Mouse (Mus musculus) c-Kit-positive CD71-positive TER-119-negative erythroid progenitor cells, embryonic 14.5 days (primary cell): ENCODE measurements at regions not wholly inside any gene's neighbourhood (a gene's known extent, or its start where the extent isn't known, plus 50 kb on each side); places are given as distances from the start of the nearest gene placed in this dataset.

ENCODE experiments used
- DNase-seq: peaks from one replicate; pipeline ENCODE4 v3.0.0-alpha.2; 2013; ENCODE audit warnings: low read depth

GRCm38 (mm10) chr5:116900846-116901245 lies 215.1 kb downstream of the Suds3 start:
- DNase-seq: no peak

DNA sequence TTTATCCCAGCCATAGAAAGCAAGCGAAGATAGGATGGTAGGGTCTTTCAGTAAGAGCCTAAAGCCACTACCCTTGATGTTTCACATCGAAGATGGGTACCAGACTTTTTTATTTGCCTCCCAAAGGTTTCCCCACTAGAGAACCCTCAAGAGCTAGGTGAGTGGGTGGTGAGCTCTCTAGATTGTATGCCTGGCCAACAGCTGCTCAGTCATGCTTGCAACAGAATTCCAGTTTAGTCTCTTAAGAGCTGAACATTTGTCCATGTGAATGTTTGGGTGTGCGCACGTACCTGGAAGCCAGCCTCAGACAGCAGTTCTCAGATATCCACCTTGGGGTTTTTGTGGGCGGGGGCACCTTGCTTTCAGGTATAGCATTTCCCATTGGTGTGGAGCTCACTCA lies 218.5 kb downstream of the Suds3 start:
- no peak for DNase-seq

GRCm38 (mm10) chr5:116895036-116895783 lies 220.7 kb downstream of the Suds3 start:
- DNase-seq: no peak

DNA sequence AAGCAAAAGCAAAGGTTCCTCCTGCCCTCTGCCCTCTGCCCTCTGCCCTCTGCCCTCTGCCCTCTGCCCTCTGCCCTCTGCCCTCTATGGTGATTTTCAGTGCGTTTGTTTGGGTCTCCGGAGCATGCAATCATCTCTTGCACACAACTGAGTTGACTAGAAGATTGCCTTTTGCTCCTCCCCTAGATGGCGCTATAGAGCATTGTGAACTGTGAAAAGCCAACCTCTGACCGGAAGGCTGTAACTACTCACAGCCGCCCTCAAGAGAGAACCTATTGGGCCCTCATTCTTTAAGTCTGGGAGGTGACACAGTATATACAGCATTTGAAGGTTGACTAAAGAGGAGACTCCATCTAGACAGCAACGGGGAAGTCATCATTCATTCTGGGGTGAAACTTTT lies 221.3 kb downstream of the Suds3 start:
- no peak for DNase-seq

GRCm38 (mm10) chr5:116892877-116893276 lies 223.0 kb downstream of the Suds3 start:
- no peak for DNase-seq

GRCm38 (mm10) chr5:116889224-116889623 lies 226.7 kb downstream of the Suds3 start:
- no peak for DNase-seq

DNA sequence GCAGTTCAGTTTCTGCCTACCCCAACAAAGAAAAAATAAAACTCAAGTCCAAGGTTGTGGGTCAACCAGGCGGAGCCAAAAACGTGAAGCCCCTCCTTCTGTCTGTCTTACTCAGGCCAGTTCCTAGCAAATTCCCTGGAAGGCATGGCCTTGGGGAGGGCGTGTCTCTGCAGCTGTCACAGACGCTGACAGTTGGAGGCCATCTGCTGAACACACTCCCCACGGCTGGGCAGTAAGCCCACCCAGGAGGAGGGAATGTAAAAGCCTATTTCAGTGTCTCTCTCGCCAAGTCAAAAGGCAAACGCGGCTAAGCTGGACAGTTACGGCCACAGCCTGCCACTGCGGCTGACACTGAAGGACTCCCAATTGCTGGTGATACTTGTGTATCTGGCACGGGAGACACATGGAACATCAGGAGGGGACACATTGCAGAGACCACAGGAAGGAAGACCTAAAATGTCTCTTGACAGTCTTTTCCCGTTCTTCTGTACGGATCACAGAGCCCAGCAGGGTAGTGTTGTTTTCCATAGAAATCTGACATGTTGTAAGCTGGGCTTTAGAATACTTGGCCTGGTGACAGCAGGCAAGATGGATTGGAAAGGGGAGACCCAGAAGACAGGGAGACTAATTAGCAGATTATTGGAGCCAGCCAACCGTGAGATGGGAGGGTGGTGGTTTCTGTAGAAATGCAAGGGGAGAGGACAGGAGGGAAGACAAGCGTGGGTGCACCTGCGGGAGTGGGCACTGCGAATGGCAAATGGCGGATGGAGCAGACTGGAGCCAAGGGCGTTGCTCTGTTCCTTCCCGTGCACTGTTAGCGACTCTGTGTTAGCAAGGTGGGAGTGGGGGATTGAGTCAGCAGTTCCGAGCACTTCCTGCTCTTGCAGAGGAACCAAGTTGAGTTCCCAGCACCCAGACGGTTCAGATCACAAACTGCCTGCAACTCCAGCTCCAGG lies 229.5 kb downstream of the Suds3 start:
- DNase-seq: no peak

- no peak for DNase-seq
These were observed 236.2 kb downstream of the Suds3 start for GRCm38 (mm10) chr5:116879761-116880160.

GRCm38 (mm10) chr5:116874941-116875340 lies 241.0 kb downstream of the Suds3 start:
- no peak for DNase-seq

GRCm38 (mm10) chr5:116868115-116868514 lies 247.8 kb downstream of the Suds3 start:
- no peak for DNase-seq

DNA sequence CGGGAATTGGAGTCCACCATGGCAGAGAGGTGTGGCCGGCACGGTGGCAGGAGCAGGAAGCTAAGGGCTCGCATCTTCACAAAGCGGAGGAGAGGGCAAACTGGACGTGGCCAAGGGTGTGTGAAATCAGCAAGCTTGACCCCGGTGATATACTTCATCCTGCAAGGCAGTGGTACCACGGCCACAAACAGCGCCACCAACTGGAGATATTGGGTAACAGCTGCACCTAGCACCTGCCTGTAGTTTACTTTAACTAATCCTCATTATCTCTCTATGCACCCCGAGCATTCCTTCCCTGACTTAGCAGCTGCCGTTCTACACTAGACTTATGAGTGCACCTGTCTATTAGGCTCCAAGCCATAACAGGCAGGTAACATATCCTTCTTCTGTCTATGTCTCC lies 251.6 kb downstream of the Suds3 start:
- DNase-seq: no peak

DNA sequence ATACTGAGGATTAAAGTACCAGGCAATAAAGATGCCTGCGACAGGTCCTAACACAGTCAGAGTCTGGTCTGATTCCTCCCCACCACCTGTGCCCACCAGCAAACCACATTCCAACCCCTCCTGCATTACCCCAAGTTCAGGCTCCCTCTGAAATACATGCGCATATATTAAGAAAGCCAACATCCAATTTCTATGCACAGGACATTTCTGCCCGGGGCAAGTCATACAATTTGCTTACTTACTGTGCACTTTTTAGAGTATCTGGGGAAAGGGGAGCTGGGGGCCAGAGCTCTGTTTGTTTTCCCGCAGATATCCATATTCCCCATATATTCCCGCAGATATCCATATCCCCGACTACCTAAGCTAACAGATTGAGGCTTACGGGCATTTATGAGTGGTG lies 261.1 kb upstream of the Srrm4 start:
- no peak for DNase-seq

DNA sequence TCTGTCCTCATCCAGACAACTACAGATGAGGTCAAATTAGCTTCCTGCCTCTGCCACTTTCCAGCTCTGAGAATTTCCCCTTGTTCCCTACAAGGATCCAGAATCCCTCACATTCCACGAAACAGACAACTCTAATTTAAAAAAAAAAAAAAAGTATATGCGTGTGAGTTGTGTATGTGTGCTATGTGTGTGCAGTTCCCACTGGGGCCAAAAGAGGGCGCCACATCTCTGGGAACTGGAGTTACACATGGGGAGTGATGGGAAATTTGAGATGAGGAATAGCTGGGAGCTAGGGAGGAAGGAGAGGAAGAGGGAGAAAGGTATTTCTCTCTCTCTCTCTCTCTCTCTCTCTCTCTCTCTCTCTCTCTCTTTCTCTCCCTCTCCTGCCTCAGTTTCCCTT lies 240.3 kb upstream of the Srrm4 start:
- no peak for DNase-seq

GRCm38 (mm10) chr5:116829771-116830170 lies 238.2 kb upstream of the Srrm4 start:
- no peak for DNase-seq

DNA sequence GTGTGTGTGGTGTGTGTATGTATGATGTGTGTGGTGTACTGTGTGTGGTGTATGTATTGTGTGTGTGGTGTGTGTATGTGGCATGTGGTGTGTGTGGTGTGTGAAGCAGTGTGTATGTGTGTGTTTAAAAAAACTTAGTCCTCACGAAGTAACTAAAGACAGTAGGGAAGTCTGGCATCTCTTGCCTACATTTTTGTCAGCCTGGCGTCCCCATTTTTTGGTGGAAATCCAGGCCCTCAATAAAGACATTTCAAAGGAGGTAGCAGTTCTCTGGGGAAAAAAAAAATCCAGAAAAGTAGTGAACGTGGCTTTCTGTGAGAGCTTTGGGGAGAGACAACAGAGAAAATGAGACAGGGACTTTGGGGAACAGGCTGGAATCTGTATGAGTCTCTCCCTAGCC lies 231.6 kb upstream of the Srrm4 start:
- DNase-seq: no peak

DNA sequence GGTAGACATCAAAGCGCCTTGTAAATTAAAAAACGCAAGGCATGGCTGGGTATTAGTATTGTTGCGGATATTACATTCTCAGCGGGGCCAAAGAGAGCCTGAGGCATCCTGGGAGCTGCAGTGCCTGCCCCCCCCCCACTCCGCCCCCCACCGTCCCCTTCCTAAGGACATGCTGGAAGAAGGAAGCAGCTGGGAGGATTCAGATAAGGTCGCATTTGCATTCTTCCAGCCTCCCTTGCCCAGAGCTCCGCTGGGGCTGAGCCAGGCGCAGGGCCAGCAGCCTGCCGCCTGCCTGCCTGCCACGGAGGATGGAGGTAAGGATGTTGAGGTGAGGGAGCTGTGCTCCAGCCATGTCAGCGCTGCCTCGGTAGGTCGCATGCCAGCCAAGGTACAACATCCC lies 230.5 kb upstream of the Srrm4 start:
- DNase-seq: no peak

GRCm38 (mm10) chr5:116809799-116810198 lies 218.2 kb upstream of the Srrm4 start:
- DNase-seq: no peak

DNA sequence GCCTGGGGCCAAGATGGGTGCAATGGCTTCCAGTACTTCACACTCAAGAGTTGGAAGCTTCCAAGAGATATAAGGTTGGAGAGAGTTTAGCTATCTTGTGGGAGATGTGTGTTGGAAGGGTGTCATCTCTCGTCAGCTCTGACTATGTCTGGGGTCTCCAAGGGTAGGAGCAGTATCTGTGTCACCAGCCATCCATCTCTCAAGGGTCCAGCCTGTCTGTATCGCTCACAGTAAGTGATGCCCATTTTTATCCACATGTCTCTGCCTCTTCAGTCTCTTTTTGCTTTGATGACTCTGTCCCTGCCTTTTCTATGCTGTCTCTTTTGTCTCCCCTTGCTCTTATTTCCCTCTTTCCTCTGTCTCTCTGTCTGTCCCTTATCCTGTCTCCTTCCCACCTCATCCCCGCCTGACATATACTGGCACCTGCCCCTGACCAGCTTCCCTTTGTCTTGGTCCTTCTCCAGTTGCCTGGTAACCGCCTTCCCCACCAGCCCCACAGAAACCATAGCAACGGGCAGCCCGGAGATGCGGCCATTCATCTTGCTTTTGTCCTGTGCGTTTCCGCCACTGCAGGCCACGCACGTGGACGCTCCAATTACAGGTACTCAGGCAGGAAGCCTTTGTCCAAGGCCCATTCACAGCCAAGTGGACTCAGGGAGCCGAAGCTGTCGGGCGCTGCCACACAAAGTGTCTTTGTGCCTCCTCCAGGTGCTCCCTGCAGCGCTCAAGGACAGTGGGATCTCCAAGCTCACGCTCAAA lies 217.6 kb upstream of the Srrm4 start:
- no peak for DNase-seq

DNA sequence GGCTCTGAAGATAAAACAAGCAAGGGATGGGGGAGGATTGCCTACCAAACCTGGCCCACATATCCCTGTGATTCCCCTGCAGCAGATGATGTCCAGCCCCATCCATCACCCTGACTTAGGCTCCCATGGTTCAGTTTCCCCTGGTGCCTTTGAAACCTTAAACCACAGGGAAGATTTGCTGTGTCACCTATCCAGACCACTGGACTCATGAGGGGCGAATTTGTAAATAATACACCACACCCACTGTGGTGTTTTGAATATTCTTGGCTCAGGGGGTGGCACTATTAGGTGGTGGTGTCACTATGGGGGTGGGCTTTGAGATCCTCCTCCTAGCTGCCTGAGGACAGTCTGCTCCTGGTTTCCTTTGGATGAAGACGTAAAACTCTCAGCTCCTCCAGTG lies 205.8 kb upstream of the Srrm4 start:
- no peak for DNase-seq

- DNase-seq: no peak
These were observed 203.6 kb upstream of the Srrm4 start for GRCm38 (mm10) chr5:116795169-116795568.

DNA sequence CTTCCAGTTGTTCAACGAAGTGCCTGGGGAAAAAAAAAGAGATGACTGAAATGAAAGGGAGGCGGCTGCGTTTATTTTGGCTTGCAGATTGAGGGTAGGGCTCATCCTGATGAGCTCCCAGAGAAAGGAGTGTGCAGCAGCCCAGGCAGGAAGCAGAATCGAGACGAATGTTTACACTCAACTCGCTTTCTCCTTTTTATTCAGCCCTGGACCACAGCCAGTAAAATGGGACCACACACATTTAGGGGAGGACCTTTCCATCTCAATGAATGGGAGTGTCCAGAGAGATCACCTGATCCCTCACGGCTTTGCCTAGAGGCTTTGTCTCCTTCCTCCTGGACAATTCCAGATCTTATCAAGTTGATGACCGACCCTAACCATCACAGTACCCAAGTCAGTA lies 198.8 kb upstream of the Srrm4 start:
- no peak for DNase-seq

- DNase-seq: no peak
These were observed 198.2 kb upstream of the Srrm4 start for GRCm38 (mm10) chr5:116789859-116790258.

GRCm38 (mm10) chr5:116776450-116776849 lies 184.8 kb upstream of the Srrm4 start:
- no peak for DNase-seq
